Mouse (Mus musculus) megakaryocyte, embryonic 14.5 days (primary cell): ENCODE data around the gene Milr1. TPM values are rescaled to one million over a fixed set of nuclear protein-coding genes. Genes with fewer than 3 reads are reported as not detected.
"Not testable (repeated sequence)": the region's sequence is repeated elsewhere in the genome, so short reads cannot be mapped to it uniquely, and the experiment has no call there.

Experiments used
- H3K27me3 ChIP-seq: replicated peaks from 2 replicates; pipeline ENCODE3; 2012; ENCODE audit warnings: inconsistent platforms
- H3K36me3 ChIP-seq: replicated peaks from 2 replicates; pipeline ENCODE3; 2012; ENCODE audit warnings: low read length, inconsistent platforms, mixed read lengths
- H3K4me1 ChIP-seq: 2 replicates; pipeline ENCODE4 v1.6.1; 2012; ENCODE audit warnings: inconsistent platforms
- H3K4me3 ChIP-seq: replicated peaks from 2 replicates; pipeline ENCODE3; 2012; ENCODE audit warnings: moderate library complexity, mild to moderate bottlenecking, inconsistent platforms
- H3K9me3 ChIP-seq: 2 replicates; pipeline ENCODE4 v1.6.1; 2012; ENCODE audit warnings: inconsistent platforms
- FLI1 ChIP-seq: IDR thresholded peaks from 2 replicates; pipeline ENCODE4 v1.6.1; 2012; ENCODE audit warnings: low read length, inconsistent platforms, mixed read lengths
- GATA1 ChIP-seq: IDR thresholded peaks from 3 replicates; pipeline ENCODE4 v1.6.1; 2012; ENCODE audit warnings: mixed read lengths, low read length, inconsistent platforms, borderline replicate concordance
- polyA plus RNA-seq: library from polyadenylated mRNA; stranded (reverse); fragments of >175 nt; gene quantifications from 2 replicates; pipeline ENCODE4 v1.2.3, GENCODE M21; 2012; ENCODE audit warnings: low replicate concordance; ENCODE audit not compliant: insufficient read depth

Milr1 gene
- polyA plus RNA-seq, 1 experiment, result 1.2 TPM

DNA sequence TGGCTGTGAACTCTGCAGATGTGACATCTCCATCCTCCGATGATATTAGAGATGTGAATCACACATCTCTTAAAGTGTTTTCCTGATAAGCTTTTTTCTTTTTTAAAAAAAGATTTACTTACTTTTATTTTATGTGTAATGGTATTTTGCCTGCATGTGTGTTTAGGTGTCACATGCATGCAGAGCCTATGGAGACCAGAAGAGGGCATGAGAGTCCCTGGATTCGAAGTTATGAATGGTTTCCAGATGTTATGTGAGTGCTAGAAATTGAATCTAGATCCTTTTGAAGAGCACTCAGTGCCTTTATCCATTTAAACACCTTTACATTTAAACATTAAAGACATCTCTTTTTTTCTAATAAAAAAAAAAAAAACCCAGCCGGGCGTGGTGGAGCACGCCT is 6.1 kb upstream of the Milr1 start:
- no peak overlapping the region for H3K4me3 ChIP-seq
- 0 out of 2 replicates have a peak, but pooled peaks cover 5% of the 10 kb centered on the region for H3K9me3 ChIP-seq
- TF ChIP-seq GATA1, result no peak
- no peak for TF ChIP-seq FLI1
- peaks cover 12% of the 10 kb centered on the region for H3K4me1 ChIP-seq
- H3K36me3 ChIP-seq, result no peaks in the 10 kb centered on the region
- peaks cover 9% of the 10 kb centered on the region for H3K27me3 ChIP-seq

DNA sequence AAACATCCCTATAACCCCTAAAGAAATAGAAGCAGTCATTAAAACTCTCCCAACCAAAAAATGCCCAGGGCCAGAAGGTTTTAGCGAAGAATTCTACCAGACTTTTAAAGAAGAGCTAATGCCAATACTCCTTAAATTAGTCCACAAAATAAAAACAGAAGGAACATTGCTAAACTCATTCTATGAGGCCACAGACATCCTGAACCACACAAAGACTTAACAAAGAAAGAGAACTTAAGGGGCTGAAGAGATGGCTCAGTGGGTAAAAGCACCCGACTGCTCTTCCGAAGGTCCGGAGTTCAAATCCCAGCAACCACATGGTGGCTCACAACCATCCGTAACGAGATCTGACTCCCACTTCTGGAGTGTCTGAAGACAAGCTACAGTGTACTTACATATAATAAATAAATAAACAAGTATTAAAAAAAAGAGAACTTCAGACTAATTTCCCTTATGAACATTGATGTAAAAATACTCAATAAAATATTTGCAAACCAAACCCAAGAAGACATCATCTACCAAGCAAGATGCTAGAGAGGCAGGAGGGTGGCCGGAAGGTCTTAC is 1.4 kb upstream of the Milr1 start:
- H3K4me1 ChIP-seq, result peaks cover 27% of the 10 kb centered on the region
- not testable (repeated sequence) for H3K36me3 ChIP-seq, H3K4me3 ChIP-seq
- H3K27me3 ChIP-seq, result peaks cover 47% of the 10 kb centered on the region
- peaks cover 13% of the 10 kb centered on the region; the same call in 1 of the 2 replicates for H3K9me3 ChIP-seq

DNA sequence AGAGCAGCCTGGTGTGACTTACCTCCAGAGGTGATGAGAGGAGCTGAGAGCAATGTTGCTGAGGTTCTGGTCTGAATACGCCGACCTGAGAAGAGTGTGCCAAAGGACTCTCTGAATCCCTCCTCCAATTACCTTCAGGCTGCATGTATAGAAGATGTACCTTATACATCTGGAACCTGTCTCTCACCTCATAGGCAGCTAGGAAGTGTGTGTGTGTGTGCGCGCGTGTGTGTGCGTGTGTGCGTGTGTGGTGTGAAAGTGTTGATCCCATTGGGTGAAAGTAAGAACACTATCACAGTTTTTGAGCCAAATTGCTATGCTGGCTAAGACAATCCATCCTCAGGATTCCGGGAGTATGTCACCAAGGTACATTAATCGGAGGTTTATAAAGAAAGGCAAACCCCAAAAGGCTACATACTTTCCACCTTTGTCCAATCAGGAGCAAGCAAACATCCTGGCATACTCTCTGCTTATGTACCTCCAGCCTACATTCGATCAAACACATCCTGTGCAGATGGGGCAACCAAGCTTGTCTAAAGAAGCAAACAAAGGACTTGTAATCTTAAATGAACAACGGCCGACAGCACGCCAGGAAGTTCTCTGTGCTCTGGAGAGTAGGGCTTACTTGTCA is 790 bp upstream of the Milr1 start, which contains the start of gene Pecam1:
Pecam1 (minus strand) TSS at position 508 of the 631 bp plus-strand sequence.
- peak within 1 kb of the TSS; percentile 83 for H3K4me3 ChIP-seq
- peaks cover 4% of the 10 kb centered on the region for H3K36me3 ChIP-seq
- H3K4me1 ChIP-seq, result peaks cover 27% of the 10 kb centered on the region
- H3K27me3 ChIP-seq, result peaks cover 50% of the 10 kb centered on the region
- TF ChIP-seq FLI1 (no peak), GATA1 (no peak)
- H3K9me3 ChIP-seq, result peaks cover 13% of the 10 kb centered on the region; the same call in 1 of the 2 replicates

DNA sequence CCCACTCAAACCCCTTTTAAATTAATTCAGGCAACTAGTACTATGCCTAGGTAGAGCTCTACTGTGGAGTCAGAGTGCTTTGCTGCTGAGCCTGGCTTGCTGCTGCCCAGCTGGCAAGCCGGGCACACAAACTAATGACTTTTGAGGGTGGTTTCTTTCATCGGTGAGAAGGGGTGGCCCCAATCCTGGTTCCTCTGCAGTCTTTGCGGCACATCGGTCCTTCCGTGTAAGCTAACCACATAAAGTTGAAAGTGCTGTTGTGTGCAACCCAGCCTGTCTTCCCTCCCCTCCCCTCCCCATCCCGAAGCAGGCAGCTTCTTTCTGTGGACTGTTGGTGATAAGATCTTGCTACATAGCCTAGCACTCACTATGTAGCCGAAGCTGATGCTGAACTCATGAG is 1.1 kb downstream of the Milr1 start:
- TF ChIP-seq GATA1, result no peak
- no peak for TF ChIP-seq FLI1
- Histone ChIP-seq H3K36me3 (peaks cover 15% of the 10 kb centered on the region), H3K27me3 (peaks cover 53% of the 10 kb centered on the region), H3K4me3 (peak overlapping the region; percentile 78), H3K4me1 (peaks cover 29% of the 10 kb centered on the region), H3K9me3 (peaks cover 18% of the 10 kb centered on the region; the same call in 1 of the 2 replicates)

DNA sequence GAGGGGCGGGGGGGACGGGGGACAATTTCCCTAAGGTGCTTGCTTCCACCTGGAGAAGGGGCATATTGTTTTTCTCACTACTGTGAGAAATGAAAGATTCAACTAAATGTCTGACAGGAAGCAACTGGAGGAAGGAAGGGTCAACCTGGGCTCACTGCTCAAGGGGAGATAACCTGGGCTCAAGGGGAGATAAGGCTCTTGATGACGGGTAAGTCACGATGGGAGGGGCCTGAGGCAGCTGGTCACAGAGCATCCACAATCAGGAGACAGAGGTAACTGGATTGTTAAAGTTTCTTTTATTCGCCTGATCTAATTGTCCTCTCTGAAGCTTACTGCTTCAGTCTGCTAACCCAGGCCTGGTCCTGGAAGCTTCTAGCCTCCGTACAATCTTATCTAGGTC is 2.3 kb downstream of the Milr1 start:
- peaks cover 56% of the 10 kb centered on the region for H3K27me3 ChIP-seq

DNA sequence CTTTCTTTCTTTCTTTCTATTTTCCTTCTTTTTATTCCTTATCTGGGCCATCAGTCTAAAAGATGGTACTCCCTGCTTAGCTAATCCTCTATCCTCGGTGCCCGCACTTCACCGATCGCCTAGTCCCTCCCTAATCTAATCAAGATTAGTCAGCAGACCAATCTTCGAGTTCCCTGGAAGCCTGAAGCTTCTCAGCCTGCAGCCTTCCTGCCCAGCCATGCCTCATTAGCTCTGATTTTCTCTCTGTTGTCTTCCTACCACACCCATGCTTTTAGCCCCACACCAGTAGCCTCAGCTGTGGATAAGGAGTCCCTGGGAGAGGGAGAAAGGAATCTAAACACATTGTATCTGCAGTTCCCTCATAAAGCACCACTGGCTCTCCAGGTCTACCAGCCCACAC is 4.6 kb downstream of the Milr1 start:
- peaks cover 44% of the 10 kb centered on the region for H3K4me1 ChIP-seq
- no peak overlapping the region for H3K4me3 ChIP-seq
- H3K9me3 ChIP-seq, result peaks cover 18% of the 10 kb centered on the region; the same call in 1 of the 2 replicates
- H3K36me3 ChIP-seq, result peaks cover 25% of the 10 kb centered on the region
- H3K27me3 ChIP-seq, result peaks cover 50% of the 10 kb centered on the region
- no peak for TF ChIP-seq GATA1
- no peak for TF ChIP-seq FLI1

More for the DNA sequence above, 2.3 kb downstream of the Milr1 start:
- Histone ChIP-seq H3K4me3 (no peak overlapping the region), H3K36me3 (peaks cover 23% of the 10 kb centered on the region), H3K4me1 (peaks cover 37% of the 10 kb centered on the region), H3K9me3 (peaks cover 18% of the 10 kb centered on the region; the same call in 1 of the 2 replicates)
- TF ChIP-seq FLI1 (no peak), GATA1 (no peak)

DNA sequence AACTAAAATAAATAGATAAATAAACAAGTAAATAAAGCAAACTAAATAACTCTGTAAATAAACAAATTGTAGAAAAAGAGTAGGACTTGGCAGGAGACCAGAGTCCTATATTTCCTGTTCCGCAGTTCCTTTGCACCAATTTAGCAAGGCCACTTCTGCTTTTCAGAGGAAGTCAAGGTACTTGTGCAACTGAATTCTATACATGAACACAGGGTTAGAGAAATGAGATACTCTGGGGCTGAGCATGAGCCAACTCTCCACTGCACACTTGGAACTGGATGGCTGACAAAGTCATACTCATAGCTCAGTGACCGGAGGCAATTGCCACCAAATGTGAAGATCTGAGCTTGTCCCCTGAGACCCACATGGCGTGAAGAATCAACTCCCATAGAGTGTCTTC is 8.0 kb downstream of the Milr1 start:
- H3K9me3 ChIP-seq, result peaks cover 10% of the 10 kb centered on the region; the same call in 1 of the 2 replicates
- H3K4me3 ChIP-seq, result no peak overlapping the region
- TF ChIP-seq GATA1 (no peak), FLI1 (no peak)
- peaks cover 19% of the 10 kb centered on the region for H3K27me3 ChIP-seq
- H3K36me3 ChIP-seq, result peaks cover 28% of the 10 kb centered on the region
- peaks cover 58% of the 10 kb centered on the region for H3K4me1 ChIP-seq

DNA sequence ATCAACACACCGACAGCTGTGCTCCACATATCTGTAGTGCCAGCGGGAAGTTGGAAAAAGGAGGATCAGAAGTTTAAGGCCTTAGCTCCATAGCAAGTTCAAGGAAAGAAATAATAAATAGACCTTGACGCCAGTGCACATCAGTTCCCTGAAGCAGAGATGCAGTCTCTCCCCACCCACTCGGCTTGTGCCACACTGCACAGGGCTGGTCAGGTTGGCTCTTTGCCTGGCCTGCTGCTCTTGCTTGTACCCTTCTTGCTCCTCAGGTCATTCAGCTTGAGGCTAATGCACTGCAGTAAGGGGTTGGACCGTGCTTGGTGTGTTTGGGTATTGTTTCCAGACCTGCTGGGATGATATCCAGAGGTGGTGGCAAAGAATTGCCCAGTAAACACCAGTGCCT is 9.5 kb downstream of the Milr1 start:
- H3K27me3 ChIP-seq, result peaks cover 9% of the 10 kb centered on the region
- peak overlapping the region; percentile 65 for H3K4me3 ChIP-seq
- 0 out of 2 replicates have a peak, but pooled peaks cover 10% of the 10 kb centered on the region for H3K9me3 ChIP-seq
- peaks cover 71% of the 10 kb centered on the region for H3K4me1 ChIP-seq
- no peak for TF ChIP-seq GATA1
- TF ChIP-seq FLI1, result no peak
- peaks cover 34% of the 10 kb centered on the region for H3K36me3 ChIP-seq

DNA sequence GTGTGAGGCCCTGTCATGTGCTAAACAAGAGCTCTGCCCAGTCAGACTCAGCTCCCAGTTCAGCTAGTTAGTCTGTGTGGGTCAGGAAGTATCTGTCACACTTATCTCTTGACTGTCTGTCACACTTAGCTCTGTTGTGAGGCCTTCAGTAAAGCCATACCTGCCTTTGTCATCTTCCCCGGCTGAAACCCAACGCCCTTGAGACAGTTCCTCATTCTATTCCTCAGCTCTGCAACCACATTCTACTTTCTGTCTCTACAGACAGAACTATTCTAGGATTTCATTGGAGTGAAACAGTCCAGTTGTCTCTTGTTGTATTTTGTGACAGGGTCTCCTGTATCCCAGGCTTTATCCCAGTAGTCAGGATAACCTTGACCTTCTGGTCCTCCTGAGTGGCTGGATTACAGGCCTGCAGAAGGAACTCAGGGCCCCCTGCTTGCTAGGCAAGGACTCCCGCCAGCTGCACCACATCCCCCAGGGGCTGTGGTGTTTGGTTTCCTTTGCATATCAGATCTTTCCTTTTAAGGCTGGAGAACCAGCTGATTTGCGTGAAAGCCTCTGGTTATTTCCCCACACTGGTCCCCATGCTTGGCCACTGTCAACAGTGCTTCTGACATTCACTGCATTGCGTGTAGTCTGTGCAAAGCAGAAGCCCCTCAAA is 11.2 kb downstream of the Milr1 start:
- peaks cover 2% of the 10 kb centered on the region for H3K27me3 ChIP-seq

DNA sequence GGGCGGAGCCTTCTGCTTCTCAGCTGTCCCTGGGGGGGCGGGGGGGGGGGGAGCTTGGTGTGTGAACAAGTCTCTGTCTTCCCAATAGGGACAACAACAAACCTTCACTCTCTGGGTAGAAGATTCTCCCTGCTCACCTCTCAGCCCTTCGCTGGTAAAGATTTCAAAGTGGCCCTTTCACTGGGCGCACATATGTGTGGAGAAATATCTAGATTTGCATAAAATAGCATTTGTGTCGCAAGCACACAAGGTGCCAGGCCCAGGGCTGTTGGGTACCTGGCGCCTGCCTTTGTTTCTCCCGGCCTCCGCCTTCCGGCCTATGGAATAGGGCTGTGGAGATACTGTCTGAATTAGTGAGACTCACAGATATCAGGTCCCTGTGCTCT is 11.8 kb downstream of the Milr1 start:
- Histone ChIP-seq H3K4me3 (peak overlapping the region; percentile 81), H3K36me3 (peaks cover 37% of the 10 kb centered on the region), H3K27me3 (no peaks in the 10 kb centered on the region), H3K9me3 (peaks cover 3% of the 10 kb centered on the region; the same call in 1 of the 2 replicates), H3K4me1 (peaks cover 62% of the 10 kb centered on the region)
- TF ChIP-seq FLI1 (no peak), GATA1 (no peak)

More for the DNA sequence above, 11.2 kb downstream of the Milr1 start:
- Histone ChIP-seq H3K4me1 (peaks cover 68% of the 10 kb centered on the region), H3K4me3 (peak overlapping the region; percentile 81), H3K36me3 (peaks cover 36% of the 10 kb centered on the region), H3K9me3 (no peaks in the 10 kb centered on the region)
- no peak for TF ChIP-seq GATA1
- TF ChIP-seq FLI1, result no peak
